Mouse (Mus musculus): ENCODE results near the gene Hacd1.

The Hacd1 gene

DNA sequence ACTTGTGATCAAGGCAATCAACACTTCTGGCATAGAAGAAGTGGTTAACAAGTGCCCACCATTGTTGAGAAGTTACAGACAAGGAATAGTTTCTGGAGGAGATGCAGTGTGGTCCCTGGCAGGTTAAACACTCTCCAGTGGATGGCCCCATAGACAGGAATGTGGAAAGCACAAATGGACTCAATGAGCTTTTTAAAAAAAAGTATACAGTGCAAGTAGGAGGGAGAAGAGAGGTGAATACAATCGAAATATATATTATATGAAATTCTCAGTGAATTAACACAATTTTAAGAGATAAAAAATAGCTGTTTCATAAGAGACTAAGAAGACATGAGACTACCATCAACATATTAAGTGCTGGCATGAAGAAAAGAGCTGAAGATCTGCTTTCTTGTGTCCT lies 36.7 kb downstream of the Hacd1 start:
- in situ Hi-C loops (cut with MboI; ENCODE audit: low sequenced_read_pairs), result no loop called here

DNA sequence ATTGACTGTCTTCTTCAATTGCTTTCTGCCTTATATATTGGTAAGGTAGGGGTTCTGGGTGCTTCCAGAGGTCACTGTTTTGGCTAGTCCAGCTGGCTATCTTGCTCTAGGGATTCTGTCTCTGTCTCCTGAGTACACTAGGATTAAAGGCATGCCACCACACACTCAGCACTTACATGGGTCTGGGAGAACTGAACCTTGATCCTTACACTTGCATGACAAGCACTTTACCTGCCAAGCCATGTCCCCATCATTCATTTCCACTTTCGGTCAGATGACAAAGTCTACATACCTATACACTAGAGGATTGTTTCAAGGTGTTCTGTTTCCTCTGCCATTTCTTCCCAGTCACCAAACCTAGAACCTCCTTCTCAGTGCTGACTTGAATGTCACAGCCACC lies 50.8 kb downstream of the Hacd1 start:
- in situ Hi-C loops (cut with MboI; ENCODE audit: low sequenced_read_pairs), result no loop called here

DNA sequence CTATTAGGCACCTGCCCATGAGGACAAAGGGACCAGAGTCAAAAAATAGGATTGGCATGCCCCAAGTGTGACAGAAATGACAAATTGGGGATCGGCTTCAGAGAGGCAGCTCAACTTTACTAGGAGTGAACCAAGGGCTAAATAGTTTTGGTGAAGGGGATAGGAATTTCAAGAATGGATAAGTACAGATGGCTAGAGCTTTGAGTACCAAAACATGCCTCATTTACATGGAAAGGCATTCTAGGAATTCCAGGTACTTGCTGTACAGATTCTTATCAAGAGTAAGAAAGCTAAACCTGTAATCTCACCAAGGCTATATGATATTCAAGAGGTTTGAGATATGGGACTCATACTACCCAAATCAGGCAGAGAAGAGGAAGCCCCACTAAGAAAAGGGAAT lies 95.8 kb downstream of the Hacd1 start:
- in situ Hi-C loops (cut with MboI; ENCODE audit: low sequenced_read_pairs), result no loop called here

DNA sequence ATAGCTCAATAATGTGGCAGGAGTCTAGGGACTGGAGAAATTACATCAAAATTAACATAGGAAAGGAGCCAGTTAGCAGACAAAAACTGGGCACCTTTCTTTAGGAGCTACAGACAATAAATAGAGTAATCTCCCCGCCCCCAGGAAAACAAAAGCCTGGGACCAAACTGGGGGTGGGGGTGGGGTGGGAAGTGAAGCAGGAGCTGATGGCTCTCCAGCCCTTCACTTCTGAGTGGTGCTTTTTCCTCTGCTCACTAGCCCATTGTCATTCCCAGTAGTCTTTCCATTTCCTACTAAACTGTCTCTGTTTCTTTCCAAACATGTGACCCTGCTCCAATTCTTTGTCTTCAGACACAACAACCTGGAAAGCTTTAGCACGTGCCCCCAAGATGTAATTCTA lies 99.5 kb downstream of the Hacd1 start:
- in situ Hi-C loops (cut with MboI; ENCODE audit: low sequenced_read_pairs), result no loop called here

DNA sequence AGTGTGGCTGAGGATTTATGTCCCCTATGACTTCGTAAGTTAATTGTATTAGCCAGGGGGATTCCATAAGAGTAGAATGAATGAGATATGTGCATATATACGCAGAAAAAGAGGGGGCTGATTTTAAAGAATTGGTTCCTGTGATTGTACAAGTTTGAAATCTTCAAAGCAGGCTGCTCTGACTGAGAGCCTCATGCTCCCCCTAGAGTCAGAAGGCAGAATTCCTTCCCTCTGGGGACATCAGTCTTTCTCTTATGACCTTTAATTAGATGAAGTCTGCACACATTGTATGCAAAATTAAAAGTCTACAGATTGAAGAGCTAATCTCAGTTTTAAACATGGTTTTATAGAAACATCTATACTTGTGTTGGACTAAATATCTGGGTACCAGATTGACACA lies 117.8 kb downstream of the Hacd1 start:
- in situ Hi-C loops (cut with MboI; ENCODE audit: low sequenced_read_pairs), result no loop called here

DNA sequence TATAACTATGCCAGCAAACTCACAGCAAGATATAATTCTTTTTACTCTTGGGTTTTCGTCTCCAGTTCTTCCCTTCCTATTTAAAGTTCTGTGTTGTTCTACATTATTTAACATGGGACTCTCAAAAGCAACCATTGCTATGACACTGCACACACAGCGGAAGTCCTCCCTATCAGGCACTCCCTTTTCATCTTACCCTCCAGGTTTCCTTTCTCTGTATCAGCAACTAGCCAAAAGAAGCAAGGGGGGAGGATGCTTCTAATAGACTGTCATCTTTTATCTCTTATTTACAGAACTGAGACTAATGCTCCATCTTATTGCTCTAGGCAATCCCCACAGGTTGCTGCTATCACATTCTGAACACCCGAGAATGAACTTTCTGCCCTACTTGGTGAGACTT lies 120.6 kb downstream of the Hacd1 start:
- in situ Hi-C loops (cut with MboI; ENCODE audit: low sequenced_read_pairs), result no loop called here

DNA sequence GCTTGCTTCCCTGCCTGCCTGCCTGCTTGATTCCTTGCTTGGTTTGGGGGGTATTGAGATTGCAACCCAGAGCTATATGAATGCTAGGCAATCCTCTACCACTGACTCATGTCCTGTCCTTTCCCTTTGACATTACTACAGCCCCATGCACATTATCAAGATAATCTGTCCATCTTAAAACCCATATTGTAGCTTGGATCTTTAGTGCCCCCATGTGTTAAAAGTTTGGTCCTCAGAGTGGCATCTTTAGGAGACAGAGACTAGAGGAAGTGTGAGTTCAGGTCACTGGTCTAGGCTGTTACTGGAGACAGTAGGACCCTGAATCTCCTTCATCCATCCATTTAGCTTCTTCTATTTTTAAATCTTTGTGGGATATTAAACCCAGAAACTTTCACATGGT lies 123.7 kb downstream of the Hacd1 start:
- in situ Hi-C loops (cut with MboI; ENCODE audit: low sequenced_read_pairs), result no loop called here

DNA sequence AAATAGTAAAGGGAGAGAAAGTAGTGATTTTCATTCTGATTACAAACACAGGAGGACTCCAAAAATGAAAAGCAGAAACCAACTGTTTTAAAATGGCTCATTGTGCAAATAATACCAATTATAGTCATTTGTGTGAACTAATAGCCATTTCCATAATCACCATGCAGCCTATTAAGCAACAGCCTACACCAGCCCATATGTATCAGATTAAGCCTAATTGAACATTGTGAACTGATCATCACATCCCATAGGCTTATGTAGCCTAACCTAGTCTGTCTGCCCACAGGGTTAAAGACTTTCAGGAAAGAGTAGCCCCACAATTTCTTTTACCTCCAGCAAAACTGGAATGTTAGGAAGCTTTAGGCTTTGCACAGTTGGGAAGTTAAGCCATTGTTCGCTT lies 125.2 kb downstream of the Hacd1 start:
- in situ Hi-C loops (cut with MboI; ENCODE audit: low sequenced_read_pairs), result no loop called here

DNA sequence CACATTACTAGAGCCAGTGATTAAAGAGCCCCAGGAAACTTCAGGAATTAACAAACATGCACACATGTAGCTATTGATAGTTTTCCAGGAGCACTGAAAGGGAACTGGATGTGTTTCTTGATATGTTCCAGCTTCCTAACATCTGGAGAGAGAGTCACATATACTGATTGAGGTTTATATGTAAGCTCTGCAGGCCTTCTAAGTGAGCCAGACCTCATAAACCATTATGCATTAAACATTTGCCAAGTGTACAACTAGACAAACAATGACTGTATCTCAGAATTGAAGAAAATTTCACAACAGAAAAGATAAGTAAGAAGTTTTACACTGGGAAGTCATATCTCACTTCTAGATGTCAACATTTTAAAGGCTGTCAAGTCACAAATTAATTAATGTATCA lies 167.4 kb downstream of the Hacd1 start:
- in situ Hi-C loops (cut with MboI; ENCODE audit: low sequenced_read_pairs), result no loop called here

DNA sequence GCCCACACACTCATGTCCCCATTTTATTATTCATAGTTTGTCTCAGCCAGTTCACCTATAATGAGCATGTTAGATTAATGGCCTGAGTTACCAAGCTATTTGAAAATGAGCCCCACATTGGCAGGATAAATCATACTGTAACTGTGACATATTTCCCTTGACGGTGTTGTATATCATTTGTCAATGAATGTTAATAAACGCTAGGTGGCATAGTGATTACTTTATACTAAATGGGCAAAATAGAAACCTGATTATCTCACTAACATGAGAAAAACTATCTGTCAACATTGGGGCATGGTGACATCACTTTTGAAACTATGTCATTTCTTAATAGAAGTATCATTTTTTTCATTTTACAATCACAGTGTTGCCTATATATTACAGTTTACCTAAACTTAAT lies 198.5 kb downstream of the Hacd1 start:
- in situ Hi-C loops (cut with MboI; ENCODE audit: low sequenced_read_pairs), result no loop called here

DNA sequence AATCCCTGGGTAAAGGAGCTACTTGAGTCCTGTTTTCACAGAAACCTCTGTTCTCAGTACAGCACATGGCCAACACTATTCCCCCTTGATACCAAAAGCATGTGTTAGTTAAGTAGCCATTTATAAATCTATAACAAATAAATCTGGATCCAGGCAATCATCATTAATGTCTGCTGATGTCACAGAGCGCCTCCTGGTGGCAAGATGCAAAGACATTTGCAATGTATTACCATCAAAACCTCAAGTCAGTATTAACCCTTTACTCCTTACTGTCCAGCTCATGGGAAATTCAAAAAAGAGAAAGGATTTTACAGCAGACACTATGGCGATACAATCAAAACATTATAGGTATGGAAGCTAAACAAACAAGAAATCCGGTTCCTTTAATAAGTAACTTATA lies 200.4 kb downstream of the Hacd1 start:
- in situ Hi-C loops (cut with MboI; ENCODE audit: low sequenced_read_pairs), result no loop called here

DNA sequence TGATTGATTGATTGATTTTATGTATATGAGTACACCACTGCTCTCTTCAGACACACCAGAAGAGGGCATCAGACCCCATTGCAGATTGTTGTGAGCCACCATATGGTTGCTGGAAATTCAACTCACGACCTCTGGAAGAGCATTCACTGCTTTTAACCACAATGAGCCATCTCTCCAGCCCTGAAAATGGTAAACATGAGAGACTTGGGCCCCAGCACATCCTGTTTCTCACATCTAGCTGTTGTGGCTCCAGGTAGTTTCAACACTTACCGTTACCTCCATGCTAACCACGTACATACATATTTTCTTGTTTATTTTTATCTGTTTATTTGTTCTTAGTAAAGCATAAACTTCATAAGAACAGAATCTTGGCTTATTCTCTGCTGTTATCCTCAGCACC lies 219.6 kb downstream of the Hacd1 start:
- in situ Hi-C loops (cut with MboI; ENCODE audit: low sequenced_read_pairs), result no loop called here

DNA sequence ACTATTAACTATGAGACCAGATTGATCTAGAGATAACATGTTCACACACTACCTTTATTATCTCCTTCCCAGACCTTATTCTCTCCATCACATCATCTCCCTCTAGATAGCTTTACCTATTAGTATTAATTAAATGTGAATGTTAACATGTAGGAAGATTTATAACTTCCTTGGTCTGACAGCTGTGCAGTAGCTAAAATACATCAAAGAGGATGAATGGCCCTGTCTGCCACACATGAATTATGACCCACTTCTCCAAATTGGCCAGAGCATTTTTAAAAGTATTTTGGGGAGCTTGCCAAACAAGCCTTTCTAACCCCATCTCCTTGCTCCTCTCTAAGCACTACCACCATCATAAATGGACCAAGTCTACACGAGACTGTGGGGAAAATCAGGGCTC lies 220.9 kb downstream of the Hacd1 start:
- in situ Hi-C loops (cut with MboI; ENCODE audit: low sequenced_read_pairs), result no loop called here

DNA sequence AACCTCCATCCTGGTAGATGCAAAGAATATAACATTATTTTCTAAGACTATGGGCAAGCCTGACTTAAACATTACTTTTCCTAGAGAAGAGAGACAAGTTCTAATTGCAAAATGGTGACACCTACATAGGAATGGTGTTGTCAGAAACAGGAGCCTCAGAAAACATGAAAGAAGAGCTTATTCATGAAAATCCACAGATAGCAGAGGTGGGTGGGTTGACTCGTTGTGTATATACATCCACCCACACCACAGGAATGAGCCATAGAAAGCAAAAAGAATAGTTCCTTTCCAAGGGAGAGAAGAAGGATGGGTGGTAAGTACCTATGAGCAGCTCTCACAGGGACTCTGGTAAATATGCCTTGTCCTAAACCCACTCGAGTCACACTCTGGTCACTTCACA lies 239.3 kb downstream of the Hacd1 start:
- in situ Hi-C loops (cut with MboI; ENCODE audit: low sequenced_read_pairs), result no loop called here

DNA sequence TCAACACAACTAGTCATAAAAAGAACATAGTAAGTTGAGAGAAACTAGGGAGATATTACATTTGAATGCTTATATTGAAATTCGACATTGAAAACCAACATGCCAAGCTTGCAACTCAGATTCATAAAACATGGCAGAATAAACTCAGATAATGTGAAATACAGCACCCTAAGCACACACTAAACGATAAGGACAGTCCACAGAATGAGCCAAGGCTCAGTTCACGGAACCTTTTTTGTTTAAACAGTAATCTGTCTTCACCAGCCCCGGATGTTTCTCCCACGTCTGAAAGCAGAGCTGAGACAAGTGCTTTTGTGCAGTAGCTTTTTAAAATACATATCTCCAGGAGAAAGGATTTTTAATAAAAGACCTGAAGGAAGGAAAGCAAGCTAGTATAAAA lies 247.3 kb downstream of the Hacd1 start:
- in situ Hi-C loops (cut with MboI; ENCODE audit: low sequenced_read_pairs), result no loop called here

DNA sequence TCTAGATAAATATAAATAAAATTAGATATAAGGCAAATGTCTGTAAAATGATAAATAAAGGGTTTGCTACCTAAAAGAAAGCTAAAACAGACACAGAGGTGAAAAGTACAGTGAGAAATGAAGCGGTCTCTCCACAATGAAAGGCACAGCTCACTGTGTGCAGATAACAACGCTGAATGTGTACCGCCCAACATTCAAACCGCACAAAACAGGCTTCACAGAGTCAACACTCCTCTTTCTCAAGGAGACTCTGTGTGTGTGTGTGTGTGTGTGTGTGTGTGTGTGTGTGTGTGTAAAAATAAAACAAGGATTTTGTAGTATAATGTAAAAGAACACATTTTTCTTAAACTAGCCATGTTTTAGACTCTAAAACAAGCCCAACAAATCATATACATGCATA lies 247.9 kb downstream of the Hacd1 start:
- in situ Hi-C loops (cut with MboI; ENCODE audit: low sequenced_read_pairs), result no loop called here

DNA sequence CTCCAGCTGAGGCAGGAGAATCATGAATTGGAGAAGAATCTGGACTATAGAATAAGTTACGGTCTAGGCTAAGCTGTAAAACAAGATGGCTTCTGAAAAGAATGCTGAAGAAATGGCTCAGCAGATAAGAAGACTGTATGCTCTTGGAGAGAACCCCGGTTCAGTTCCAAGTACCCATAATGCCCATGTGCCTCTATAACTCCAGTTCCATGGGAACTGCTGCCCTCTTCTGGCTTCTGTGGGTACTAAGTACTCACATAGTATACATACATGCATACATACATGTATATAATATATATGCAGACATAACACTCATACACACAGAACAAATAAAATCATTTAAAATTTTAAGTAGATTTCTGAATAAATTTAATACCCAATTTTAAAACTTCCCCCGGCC lies 249.8 kb downstream of the Hacd1 start:
- in situ Hi-C loops (cut with MboI; ENCODE audit: low sequenced_read_pairs), result no loop called here

DNA sequence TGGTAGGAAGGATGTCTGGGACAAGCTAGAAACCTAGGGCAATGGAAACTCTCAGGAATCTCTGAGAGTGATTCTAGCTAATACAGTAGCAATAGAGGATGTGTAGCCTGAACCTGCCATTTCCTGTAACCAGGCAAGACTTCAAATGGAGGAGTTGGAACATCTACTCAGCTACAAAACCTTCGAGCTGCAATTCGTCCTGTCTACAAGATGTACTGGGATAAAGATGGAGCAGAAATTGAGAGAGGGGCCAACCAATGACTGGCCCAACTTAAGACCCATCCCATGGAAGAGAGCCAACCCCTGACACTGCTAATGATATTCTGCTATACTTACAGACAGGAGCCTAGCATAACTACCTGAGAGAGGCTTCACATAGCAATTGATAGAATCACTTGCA lies 255.3 kb downstream of the Hacd1 start:
- in situ Hi-C loops (cut with MboI; ENCODE audit: low sequenced_read_pairs), result no loop called here

Measured in CH12F3 (cell line).